Mouse (Mus musculus) megakaryocyte, embryonic 14.5 days (primary cell): ENCODE data around the gene Mpp1. TPM values are rescaled to one million over a fixed set of nuclear protein-coding genes. Genes with fewer than 3 reads are reported as not detected.
"Not testable (repeated sequence)": the region's sequence is repeated elsewhere in the genome, so short reads cannot be mapped to it uniquely, and the experiment has no call there.

Experiments
- H3K27me3 ChIP-seq: replicated peaks from 2 replicates; pipeline ENCODE3; 2012; ENCODE audit warnings: inconsistent platforms
- H3K36me3 ChIP-seq: replicated peaks from 2 replicates; pipeline ENCODE3; 2012; ENCODE audit warnings: low read length, inconsistent platforms, mixed read lengths
- H3K4me1 ChIP-seq: 2 replicates; pipeline ENCODE4 v1.6.1; 2012; ENCODE audit warnings: inconsistent platforms
- H3K4me3 ChIP-seq: replicated peaks from 2 replicates; pipeline ENCODE3; 2012; ENCODE audit warnings: moderate library complexity, mild to moderate bottlenecking, inconsistent platforms
- H3K9me3 ChIP-seq: 2 replicates; pipeline ENCODE4 v1.6.1; 2012; ENCODE audit warnings: inconsistent platforms
- FLI1 ChIP-seq: IDR thresholded peaks from 2 replicates; pipeline ENCODE4 v1.6.1; 2012; ENCODE audit warnings: low read length, inconsistent platforms, mixed read lengths
- GATA1 ChIP-seq: IDR thresholded peaks from 3 replicates; pipeline ENCODE4 v1.6.1; 2012; ENCODE audit warnings: mixed read lengths, low read length, inconsistent platforms, borderline replicate concordance
- polyA plus RNA-seq: library from polyadenylated mRNA; stranded (reverse); fragments of >175 nt; gene quantifications from 2 replicates; pipeline ENCODE4 v1.2.3, GENCODE M21; 2012; ENCODE audit warnings: low replicate concordance; ENCODE audit not compliant: insufficient read depth

The Mpp1 gene
- polyA plus RNA-seq, result 3.6 and 11.2 TPM in 2 replicates

GRCm38 (mm10) chrX:75130467-75131160, at the start of gene Mpp1:
Gene Mpp1 (minus strand): TSS chrX:75131016.
- no peak for TF ChIP-seq GATA1
- no peak for TF ChIP-seq FLI1
- peaks cover 3% of the 10 kb centered on the region for H3K4me1 ChIP-seq
- H3K9me3 ChIP-seq, result no peaks in the 10 kb centered on the region

GRCm38 (mm10) chrX:75163670-75164069, 32.9 kb upstream of the Mpp1 start, which contains the start of gene Smim9:
Gene Smim9 (minus strand): TSS chrX:75163770.
- Histone ChIP-seq H3K4me1 (0 out of 2 replicates have a peak, but pooled peaks cover 3% of the 10 kb centered on the region), H3K9me3 (no peaks in the 10 kb centered on the region), H3K36me3 (no peaks in the 10 kb centered on the region), H3K4me3 (no peak within 1 kb of the TSS), H3K27me3 (peaks cover 3% of the 10 kb centered on the region)
- no peak for TF ChIP-seq FLI1
- no peak for TF ChIP-seq GATA1

More at GRCm38 (mm10) chrX:75130467-75131160, at the start of gene Mpp1:
- peaks cover under 1% of the 10 kb centered on the region for H3K36me3 ChIP-seq
- H3K4me3 ChIP-seq, result peak within 1 kb of the TSS; percentile 92
- H3K27me3 ChIP-seq, result peaks cover 5% of the 10 kb centered on the region

GRCm38 (mm10) chrX:75155576-75156243, 24.9 kb upstream of the Mpp1 start:
- H3K4me3 ChIP-seq, result peak overlapping the region; percentile 84
- TF ChIP-seq GATA1, result no peak
- no peak for TF ChIP-seq FLI1
- H3K27me3 ChIP-seq, result peaks cover 1% of the 10 kb centered on the region
- no peaks in the 10 kb centered on the region for H3K36me3 ChIP-seq
- H3K4me1 ChIP-seq, result no peaks in the 10 kb centered on the region
- no peaks in the 10 kb centered on the region for H3K9me3 ChIP-seq

GRCm38 (mm10) chrX:75152249-75152648, 21.4 kb upstream of the Mpp1 start:
- no peak for TF ChIP-seq FLI1
- TF ChIP-seq GATA1, result no peak
- Histone ChIP-seq H3K36me3 (no peaks in the 10 kb centered on the region), H3K4me3 (no peak overlapping the region), H3K27me3 (peaks cover 3% of the 10 kb centered on the region), H3K9me3 (no peaks in the 10 kb centered on the region), H3K4me1 (no peaks in the 10 kb centered on the region)

- TF ChIP-seq GATA1, result no peak
Observed at GRCm38 (mm10) chrX:75150304-75150703, 19.5 kb upstream of the Mpp1 start.

GRCm38 (mm10) chrX:75148414-75148813, 17.6 kb upstream of the Mpp1 start:
- Histone ChIP-seq H3K4me1 (no peaks in the 10 kb centered on the region), H3K27me3 (peaks cover 2% of the 10 kb centered on the region), H3K4me3 (no peak overlapping the region), H3K9me3 (no peaks in the 10 kb centered on the region), H3K36me3 (no peaks in the 10 kb centered on the region)
- no peak for TF ChIP-seq FLI1
- TF ChIP-seq GATA1, result no peak

More at GRCm38 (mm10) chrX:75150304-75150703, 19.5 kb upstream of the Mpp1 start:
- H3K36me3 ChIP-seq, result no peaks in the 10 kb centered on the region
- peaks cover 3% of the 10 kb centered on the region for H3K27me3 ChIP-seq
- no peaks in the 10 kb centered on the region for H3K9me3 ChIP-seq
- no peak overlapping the region for H3K4me3 ChIP-seq
- no peaks in the 10 kb centered on the region for H3K4me1 ChIP-seq

GRCm38 (mm10) chrX:75143124-75143555, 12.3 kb upstream of the Mpp1 start:
- H3K4me1 ChIP-seq, H3K4me3 ChIP-seq, H3K27me3 ChIP-seq, H3K9me3 ChIP-seq, H3K36me3 ChIP-seq: not testable (repeated sequence)

- H3K27me3 ChIP-seq, result no peaks in the 10 kb centered on the region
- no peaks in the 10 kb centered on the region for H3K36me3 ChIP-seq
- H3K4me3 ChIP-seq, result no peak overlapping the region
- H3K9me3 ChIP-seq, result no peaks in the 10 kb centered on the region
- no peak for TF ChIP-seq GATA1
- no peak for TF ChIP-seq FLI1
- H3K4me1 ChIP-seq, result no peaks in the 10 kb centered on the region; the same call in 1 of the 2 replicates
Observed at GRCm38 (mm10) chrX:75138182-75138581, 7.4 kb upstream of the Mpp1 start.

GRCm38 (mm10) chrX:75137729-75138128, 6.9 kb upstream of the Mpp1 start:
- H3K4me1 ChIP-seq, result no peaks in the 10 kb centered on the region; the same call in 1 of the 2 replicates
- H3K9me3 ChIP-seq, result no peaks in the 10 kb centered on the region
- TF ChIP-seq FLI1 (no peak), GATA1 (no peak)

GRCm38 (mm10) chrX:75136938-75137337, 6.1 kb upstream of the Mpp1 start:
- no peak overlapping the region for H3K4me3 ChIP-seq
- TF ChIP-seq FLI1, result no peak
- no peak for TF ChIP-seq GATA1
- no peaks in the 10 kb centered on the region for H3K9me3 ChIP-seq
- H3K36me3 ChIP-seq, result no peaks in the 10 kb centered on the region
- H3K27me3 ChIP-seq, result no peaks in the 10 kb centered on the region
- H3K4me1 ChIP-seq, result no peaks in the 10 kb centered on the region; the same call in 1 of the 2 replicates

More at GRCm38 (mm10) chrX:75137729-75138128, 6.9 kb upstream of the Mpp1 start:
- Histone ChIP-seq H3K27me3 (no peaks in the 10 kb centered on the region), H3K36me3 (no peaks in the 10 kb centered on the region), H3K4me3 (no peak overlapping the region)
